Comparison of ENCODE assay signal across 8 mouse cellular contexts in the genomic region with DNA sequence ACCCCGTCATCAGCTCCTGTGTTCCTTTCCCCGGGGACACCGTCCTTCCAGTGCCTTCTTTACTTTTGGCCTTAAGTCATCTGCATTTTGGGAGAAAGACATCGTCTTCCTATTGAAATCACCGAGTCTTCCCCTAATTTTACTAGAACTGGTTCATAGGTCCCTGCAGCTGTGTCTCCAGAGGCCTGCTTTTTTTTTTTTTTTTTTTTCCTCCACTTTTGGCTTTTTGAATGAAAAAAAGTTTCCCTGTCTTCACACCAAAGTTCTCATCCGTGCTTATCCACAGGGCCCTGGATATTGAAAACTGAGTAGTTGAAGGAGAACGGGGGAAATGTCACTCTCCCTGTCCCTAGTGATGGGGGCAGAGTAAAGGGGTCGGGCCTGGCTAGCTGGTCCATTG. TPM values are rescaled to one million over a fixed set of nuclear protein-coding genes. Genes with fewer than 3 reads are reported as not detected.
DNase-seq lines count a peak whose midpoint lies in the region; ATAC-seq and TF ChIP-seq lines count a peak whose summit lies in the region.

No protein-coding gene starts in this region.

- no peak for TF ChIP-seq CTCF in lung, postnatal 0 days (IDR thresholded peaks at IDR 0.05)
- TF ChIP-seq CTCF in embryonic fibroblast, embryonic 13.5 days (IDR thresholded peaks at IDR 0.05; ENCODE audit: borderline replicate concordance, insufficient read depth, low read length), result no peak

- no peak for TF ChIP-seq POLR2A in embryonic fibroblast, embryonic 13.5 days (IDR thresholded peaks at IDR 0.05; ENCODE audit: low read depth, low read length)
- no peak for TF ChIP-seq POLR2A in myocyte (IDR thresholded peaks at IDR 0.05; ENCODE audit: insufficient read length, low read depth)

- H3ac ChIP-seq in myocyte (ENCODE audit: control insufficient read depth, insufficient read length), result no peak overlapping the region

- WGBS in heart, embryonic 10.5 days, result 50% methylated on average over 8 of the region's 8 CpGs
- 61% methylated on average over 8 of the region's 8 CpGs for WGBS in lung, postnatal 0 days

- H3K4me1 ChIP-seq in heart, embryonic 10.5 days, result peaks cover 25% of the 10 kb centered on the region
- 0 out of 2 replicates have a peak, but pooled peaks cover 1% of the 10 kb centered on the region for H3K4me1 ChIP-seq in lung, postnatal 0 days (ENCODE audit: insufficient read depth, low read depth, low read length)
- peaks cover 13% of the 10 kb centered on the region; the same call in 1 of the 2 replicates for H3K4me1 ChIP-seq in embryonic fibroblast, embryonic 13.5 days (ENCODE audit: control insufficient read depth, insufficient read depth, low read length)

- peaks cover 30% of the 10 kb centered on the region for H3K36me3 ChIP-seq in heart, embryonic 10.5 days
- H3K36me3 ChIP-seq in lung, postnatal 0 days (ENCODE audit: insufficient read depth, low read length), result no peaks in the 10 kb centered on the region
- H3K36me3 ChIP-seq in myocyte (ENCODE audit: control insufficient read depth, insufficient read depth), result no peaks in the 10 kb centered on the region

- no peak for ATAC-seq in lung, postnatal 0 days

- H3K9me3 ChIP-seq in heart, embryonic 10.5 days, result no peaks in the 10 kb centered on the region
- H3K9me3 ChIP-seq in lung, postnatal 0 days (ENCODE audit: low read length), result no peaks in the 10 kb centered on the region

- DNase-seq in heart, embryonic 10.5 days (ENCODE audit: low spot score), result no peak
- no peak for DNase-seq in heart, adult 8-10 months (ENCODE audit: low spot score)
- no peak for DNase-seq in lung, postnatal 0 days (ENCODE audit: low spot score)
- no peak for DNase-seq in lung, postnatal 4 days
- DNase-seq in right cerebral cortex, adult 2 months (ENCODE audit: low spot score in 2 of 2), result no peak
- no peak for DNase-seq in retina, embryonic 14.5 days (ENCODE audit: low spot score)

- peak overlapping the region; percentile 43; the same call in 1 of the 2 replicates for H3K4me2 ChIP-seq in lung, postnatal 0 days (replicated peaks; ENCODE audit: low read depth, low read length)
- H3K4me2 ChIP-seq in myocyte (ENCODE audit: low read depth), result peak overlapping the region; percentile 59

- no peak for TF ChIP-seq EP300 in lung, postnatal 0 days (IDR thresholded peaks at IDR 0.05)

- H3K27ac ChIP-seq in heart, embryonic 10.5 days, result peak overlapping the region; percentile 83; the same call in 1 of the 2 replicates
- H3K27ac ChIP-seq in lung, postnatal 0 days (ENCODE audit: low read length), result no peak overlapping the region
- H3K27ac ChIP-seq in embryonic fibroblast, embryonic 13.5 days (ENCODE audit: insufficient read depth, low read length), result peak overlapping the region; percentile 55

- H3K9ac ChIP-seq in lung, postnatal 0 days (replicated peaks; ENCODE audit: low read depth), result no peak overlapping the region

- H3K4me3 ChIP-seq in heart, embryonic 10.5 days, result peak overlapping the region; percentile 42
- no peak overlapping the region for H3K4me3 ChIP-seq in lung, postnatal 0 days (ENCODE audit: low read depth, low read length)
- no peak overlapping the region for H3K4me3 ChIP-seq in embryonic fibroblast, embryonic 13.5 days (ENCODE audit: insufficient read depth, low read length)
- H3K4me3 ChIP-seq in myocyte, result no peak overlapping the region

- H3K27me3 ChIP-seq in heart, embryonic 10.5 days (ENCODE audit: insufficient read depth, poor library complexity, severe bottlenecking), result peaks cover 44% of the 10 kb centered on the region
- 0 out of 2 replicates have a peak, but pooled peaks cover 7% of the 10 kb centered on the region for H3K27me3 ChIP-seq in lung, postnatal 0 days (replicated peaks; ENCODE audit: insufficient read depth, low read length)
- H3K27me3 ChIP-seq in myocyte (ENCODE audit: control insufficient read depth, insufficient read depth, insufficient read length), result no peaks in the 10 kb centered on the region

- no peaks in the 10 kb centered on the region for H3K79me2 ChIP-seq in myocyte (ENCODE audit: control insufficient read depth, insufficient read depth)

TF ChIP-seq in myocyte, 11 proteins besides CTCF, POLR2A, EP300 and RAD21:
- no peak for TF ChIP-seq E2F4 (IDR thresholded peaks at IDR 0.05; ENCODE audit: insufficient read depth)
- no peak for TF ChIP-seq TCF3 (IDR thresholded peaks at IDR 0.05; ENCODE audit: insufficient read length, low read depth)
- TF ChIP-seq CEBPB (IDR thresholded peaks at IDR 0.05; ENCODE audit: insufficient read depth, poor library complexity, severe bottlenecking), result no peak
- no peak for TF ChIP-seq USF1 (IDR thresholded peaks at IDR 0.05; ENCODE audit: low read depth)
- TF ChIP-seq MYOD1 (IDR thresholded peaks at IDR 0.05; ENCODE audit: control insufficient read depth in 1 of 3, insufficient read length in 2 of 3, low read depth in 2 of 3), result no peak
- TF ChIP-seq POLR2AphosphoS2 (IDR thresholded peaks at IDR 0.05; ENCODE audit: insufficient read length, low read depth), result no peak
- no peak for TF ChIP-seq MYOG (IDR thresholded peaks at IDR 0.05; ENCODE audit: control insufficient read depth in 1 of 3, insufficient read depth in 1 of 3, insufficient read length in 2 of 3, low read depth in 2 of 3)
- TF ChIP-seq MAX (IDR thresholded peaks at IDR 0.05; ENCODE audit: low read depth), result no peak

RNA-seq across cellular contexts. Expression of a gene that starts 16.0 kb away (rescaled TPM):
- 74.6 and 82.3 TPM in 2 replicates for polyA plus RNA-seq in heart, embryonic 10.5 days (2016; fragmentation: Nextera tagmentation; extraction: Ambion mirVana)
- 100 to 1,000 TPM; 301 to 345 (median 322) TPM for total RNA-seq in heart, adult 8-10 months (2022)
- 46.5 TPM in 2 replicates for polyA plus RNA-seq in lung, postnatal 0 days (2015; fragmentation: Nextera tagmentation; extraction: Ambion mirVana)
- polyA plus RNA-seq in embryonic fibroblast, embryonic 13.5 days (2011; ENCODE audit: insufficient read length, low read depth, missing spikeins), result 71.7 and 98.7 TPM in 2 replicates
- polyA plus RNA-seq in myocyte (2012; fragmentation: generic; extraction: Trizol), result 319 TPM
